Mouse (Mus musculus) ovary, postnatal 36 days (tissue): Measurements from ENCODE around the gene Foxg1.

ENCODE experiments used
- DNase-seq: peaks from one replicate; pipeline ENCODE4 v3.0.0; 2022; ENCODE audit warnings: low spot score, mixed read lengths

Gene Foxg1

DNA sequence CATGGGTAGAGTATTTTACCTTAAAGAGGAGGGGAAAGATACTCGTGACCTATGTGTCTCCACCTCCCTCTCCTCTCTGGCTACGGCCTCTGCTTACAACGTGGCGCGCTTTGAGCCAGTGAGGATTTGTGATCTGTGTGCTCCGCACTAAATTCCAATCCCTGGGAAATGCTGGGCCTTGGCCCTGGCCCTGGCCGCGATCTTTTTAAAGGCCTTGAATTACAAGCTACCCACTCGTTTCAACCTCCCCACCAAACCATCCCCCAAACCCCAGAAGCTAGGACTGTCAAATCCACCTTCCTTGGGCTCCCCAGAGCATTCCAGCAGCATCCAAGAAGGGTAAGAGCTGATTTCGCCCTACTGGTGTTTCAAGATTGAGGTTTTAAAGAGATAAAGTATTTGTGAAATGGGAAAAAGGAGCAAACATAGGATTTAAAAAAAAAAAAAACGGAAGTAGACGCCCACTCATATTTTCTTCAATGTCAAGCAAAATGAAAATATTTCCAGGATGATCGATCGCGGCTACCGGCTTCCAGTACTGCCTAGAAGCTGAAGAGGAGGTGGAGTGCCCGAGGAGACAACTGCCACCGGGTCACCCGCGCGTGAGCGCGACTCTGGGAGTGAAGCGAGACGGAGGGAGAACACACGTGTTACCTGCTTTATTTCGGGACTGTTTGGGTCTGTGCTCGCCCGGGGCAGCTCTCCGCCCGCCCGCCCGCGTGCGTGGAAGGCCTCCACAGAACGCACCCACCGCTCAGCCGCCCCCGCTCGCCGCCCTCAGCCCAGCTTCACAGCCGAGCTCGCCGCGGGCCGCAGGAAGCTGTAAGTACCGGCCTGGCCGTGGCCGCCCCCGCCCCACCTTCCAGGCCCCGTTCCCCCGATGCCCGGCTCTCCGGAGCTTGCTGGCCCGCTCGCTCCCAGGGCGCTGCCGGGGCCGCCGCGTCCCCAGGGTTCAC, at the start of gene Foxg1:
Gene Foxg1 (plus strand): TSS at position 96 of the 956 bp plus-strand sequence.
- no peak for DNase-seq

DNA sequence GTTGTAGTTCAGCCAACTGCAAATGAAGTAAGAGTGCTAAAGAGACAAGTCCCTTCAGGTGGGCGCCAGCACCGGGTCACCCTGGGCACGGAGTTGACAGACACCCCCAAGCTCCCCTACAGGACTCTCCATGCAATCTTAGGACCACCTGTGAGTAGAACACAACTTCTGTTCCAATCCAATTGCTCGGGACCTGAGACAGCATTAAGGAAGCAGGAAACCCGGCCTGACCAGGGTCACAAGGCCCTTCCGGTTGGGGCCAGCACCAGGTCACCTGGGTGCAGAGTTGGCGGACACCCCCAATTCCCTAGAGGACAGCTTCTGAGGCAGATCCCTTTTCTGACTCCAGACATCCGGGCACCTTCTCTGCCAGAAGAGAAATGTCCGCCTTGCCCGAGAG, 32.8 kb upstream of the Foxg1 start:
- no peak for DNase-seq

DNA sequence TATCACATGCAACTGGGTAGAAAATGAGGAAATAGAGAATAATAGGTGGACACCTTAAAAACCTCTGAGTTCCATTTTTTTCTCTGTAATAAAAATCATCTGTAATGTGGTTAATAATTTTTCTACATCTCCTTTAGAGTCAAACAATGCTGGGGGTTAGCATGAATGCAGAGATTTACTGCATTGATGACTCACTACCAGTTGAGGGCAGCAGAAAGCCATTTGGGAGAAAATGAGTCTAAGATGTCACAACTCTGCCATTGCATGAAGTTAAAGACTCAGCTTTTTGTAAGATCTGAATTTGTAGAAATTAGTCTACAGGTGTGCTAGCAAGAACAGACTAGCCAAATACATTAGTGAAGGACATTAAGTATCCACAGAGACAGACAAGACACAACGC, 13.5 kb upstream of the Foxg1 start:
- DNase-seq, result no peak

DNA sequence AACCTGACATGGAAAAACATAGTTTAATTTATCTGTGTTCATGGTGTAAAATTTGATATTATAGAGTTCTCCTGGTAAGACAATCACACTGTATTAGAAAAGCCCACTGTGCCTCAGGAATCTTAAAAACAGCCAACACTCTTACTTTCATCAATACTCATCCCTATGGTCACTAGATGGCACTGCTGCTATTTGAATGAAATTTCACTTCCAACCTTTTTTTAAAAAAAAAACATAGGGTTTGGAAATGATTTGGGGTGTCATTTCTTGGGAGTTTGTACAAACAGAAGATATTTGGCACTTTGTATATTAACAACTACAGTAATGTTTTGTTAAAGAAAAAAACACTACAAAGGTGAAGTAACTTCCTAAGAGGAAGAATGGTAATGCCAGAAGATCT, 10.3 kb upstream of the Foxg1 start:
- no peak for DNase-seq

DNA sequence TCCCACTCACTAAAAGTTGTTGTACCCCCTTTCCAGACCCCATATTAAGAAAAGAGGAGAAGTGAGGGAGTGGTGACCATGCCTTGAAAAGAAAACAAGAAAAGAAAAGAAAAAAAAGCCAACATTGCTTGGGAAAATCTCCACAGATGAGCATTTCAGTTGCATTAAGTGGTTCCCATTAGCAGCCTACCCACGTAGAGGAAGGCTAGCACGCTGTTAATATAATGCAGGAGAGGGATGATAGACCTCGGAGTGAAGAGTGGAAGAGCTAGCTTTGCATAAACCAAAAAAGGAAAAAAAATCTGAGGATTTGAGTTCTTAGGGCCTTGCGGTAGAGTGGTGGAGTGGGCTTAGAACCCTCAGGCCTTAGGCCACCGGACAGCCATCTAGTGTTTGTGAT, 9.3 kb upstream of the Foxg1 start:
- no peak for DNase-seq

DNA sequence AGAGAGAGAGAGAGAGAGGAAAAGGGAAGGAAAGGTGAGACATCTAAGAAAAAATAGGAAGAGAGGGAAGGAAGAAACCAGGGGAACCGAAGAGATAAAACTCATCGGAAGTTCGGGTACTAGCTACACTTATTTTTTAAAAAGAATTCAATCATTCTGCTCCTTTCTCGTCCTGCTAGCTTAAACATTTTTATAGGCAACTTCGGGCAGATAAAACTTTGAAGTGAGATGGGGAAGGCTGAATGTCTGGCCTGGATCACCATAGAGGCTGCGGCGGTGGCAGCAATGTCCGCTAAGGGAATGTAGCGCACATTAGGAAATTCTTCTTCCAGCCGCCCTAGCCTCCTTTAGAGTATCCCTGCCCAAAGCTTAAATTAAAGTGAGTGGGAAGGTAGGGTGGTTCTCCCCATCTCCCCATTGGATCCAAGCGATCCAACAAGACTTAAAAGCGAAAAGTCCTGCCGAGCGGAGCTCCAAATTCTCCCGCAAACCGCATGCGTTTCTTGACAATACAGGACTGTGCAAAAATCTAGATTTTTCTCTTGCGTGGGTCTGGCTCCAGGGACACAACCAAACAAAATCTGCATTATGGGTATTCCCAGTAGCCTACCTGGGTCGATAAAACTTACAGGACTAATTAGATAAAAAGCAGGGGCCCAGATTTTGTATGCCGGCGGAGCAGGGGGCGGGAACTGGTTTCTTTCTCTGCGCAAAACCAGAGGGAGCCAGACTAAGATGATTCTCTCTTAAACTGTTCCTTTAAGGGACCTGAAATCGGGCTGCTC, 8.4 kb upstream of the Foxg1 start:
- no peak for DNase-seq

DNA sequence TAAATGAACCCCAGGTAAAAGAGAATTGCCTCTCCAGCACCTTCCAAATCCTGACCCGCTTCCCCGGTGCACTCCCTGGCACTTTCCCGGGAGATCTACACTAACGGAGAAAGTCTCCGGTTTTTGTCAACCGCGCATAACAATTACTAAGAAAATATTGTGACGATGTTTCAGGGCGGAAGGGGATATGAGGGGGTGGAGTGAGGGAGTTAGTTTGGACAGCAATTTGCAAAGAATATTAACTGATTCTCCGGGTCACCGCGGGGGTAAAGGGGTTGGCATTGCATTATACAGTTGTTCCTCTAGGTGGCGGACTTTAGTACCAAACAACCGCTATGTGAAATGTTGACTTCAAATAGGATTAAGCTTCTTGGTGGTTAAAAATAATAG, 7.9 kb upstream of the Foxg1 start:
- DNase-seq, result no peak

DNA sequence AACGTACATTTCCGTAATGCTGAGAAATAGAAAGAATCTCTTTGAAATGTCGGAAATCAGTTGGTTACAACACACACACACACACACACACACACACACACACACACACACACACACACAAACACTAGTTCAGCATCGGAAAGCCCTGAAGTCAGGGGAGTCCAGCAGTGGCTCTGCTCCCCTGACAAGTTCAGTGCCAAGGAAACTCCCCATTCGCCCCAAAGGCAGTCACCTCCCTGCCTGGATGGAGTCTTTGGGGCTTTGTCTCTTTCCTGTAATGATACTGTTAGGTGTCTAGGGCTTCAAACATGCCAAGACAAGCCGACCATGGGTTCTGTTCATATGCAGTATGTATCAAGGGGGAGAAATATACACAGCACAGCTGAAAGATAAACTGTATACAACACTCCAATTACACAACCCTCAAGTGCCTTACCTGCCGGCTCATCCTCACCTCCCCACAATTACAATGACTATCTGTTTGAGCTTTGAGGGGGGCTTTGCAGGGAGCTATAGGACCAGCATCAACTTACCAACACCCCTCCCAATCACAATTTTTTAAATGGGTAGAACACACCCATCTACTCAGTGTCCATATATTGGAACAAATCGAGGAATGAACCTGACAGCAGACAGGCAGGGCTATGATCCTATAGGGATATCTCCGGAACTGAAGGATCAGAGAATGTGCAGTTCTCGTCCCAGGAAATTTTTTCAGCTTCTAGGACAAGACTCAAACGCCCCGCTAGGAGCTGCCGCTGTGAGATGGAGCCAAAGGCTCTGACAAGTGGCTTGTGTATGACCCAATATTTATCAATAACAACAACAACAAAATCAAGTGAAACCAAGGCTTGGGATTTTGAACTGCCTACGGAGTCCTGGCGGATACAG, 6.8 kb upstream of the Foxg1 start:
- DNase-seq, result no peak

DNA sequence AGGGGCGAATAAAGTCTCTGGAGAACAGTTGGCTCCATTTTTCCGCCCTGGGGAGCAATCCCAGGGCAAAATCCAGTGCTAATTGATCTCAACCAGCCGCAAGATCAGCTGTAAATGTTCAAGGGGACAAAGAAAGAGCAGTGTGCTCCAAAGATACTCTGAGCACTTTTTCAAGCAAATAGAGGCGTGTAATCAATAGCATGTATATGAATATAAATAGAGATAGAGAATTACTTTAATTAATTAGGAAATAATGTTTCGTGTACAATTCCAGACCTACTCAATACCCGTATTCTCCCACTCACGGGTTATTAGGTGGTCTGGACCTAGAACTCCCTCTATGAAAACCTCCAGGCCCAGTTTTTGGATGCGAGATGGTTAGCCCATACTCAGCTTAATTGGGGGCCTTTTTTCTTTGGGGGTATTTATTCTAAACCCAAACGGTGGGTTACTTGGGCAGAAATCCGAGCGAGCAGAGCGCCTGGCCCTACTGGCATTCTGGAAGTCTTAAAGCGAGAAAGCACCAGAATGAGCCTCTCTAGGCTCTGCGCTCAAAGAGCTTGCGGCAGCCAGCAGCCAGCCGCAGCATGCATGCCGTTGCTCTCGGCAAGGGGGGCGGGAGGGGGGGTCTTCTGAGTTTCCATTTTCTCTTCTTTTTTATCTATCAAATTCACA, 6.0 kb upstream of the Foxg1 start:
- DNase-seq, result no peak

DNA sequence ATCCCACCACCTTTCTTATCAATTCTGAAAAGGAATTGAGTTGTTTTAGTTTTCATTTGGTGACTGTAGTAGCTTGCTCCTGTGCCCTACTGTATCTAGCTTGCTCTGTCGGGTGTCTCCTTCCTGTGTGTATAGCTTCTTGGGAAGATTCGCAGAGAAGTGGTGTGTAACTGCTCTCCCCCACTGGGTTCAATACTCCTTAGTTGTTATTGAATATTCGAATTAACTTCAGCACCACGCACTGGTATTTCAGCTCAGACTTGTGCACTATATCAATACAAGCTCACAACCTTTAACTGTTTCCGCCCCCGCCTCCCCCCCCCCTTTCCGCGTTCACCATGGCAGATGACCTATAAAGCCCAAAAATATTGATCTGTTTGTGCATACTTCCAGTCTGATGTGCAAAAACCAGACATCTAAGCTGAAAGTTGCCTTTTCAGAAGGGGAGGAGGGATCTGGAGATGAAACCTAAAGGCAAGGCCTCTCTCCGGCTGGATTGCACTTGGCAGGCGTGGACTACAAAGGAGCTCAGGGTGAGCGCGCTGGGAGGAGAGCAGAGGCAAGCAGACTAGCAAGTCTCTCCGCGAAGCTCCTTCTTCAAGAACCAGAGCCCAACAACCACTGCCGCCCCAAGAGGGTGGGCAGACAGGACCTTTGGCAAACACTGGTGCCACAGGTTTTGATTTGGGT, 5.0 kb upstream of the Foxg1 start:
- no peak for DNase-seq

DNA sequence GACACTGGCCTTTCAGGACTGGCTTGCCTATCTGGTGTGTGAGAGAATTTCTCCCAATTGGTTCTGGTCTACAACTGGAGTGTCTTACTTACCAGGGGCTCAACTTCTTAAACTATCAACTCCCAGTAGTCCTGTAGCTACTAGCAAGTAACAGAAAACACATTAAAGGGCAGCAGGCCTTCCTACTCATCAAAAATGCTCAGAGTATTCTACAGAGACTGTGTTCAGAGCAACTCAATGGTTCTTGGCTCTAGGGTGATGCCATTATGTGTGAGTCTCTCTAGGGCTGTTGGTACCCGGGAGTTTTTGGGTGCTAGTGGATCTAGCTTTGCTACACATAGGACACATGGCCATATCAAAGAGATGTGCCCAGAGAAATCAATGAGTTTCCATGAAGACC, 3.5 kb upstream of the Foxg1 start:
- DNase-seq, result no peak

DNA sequence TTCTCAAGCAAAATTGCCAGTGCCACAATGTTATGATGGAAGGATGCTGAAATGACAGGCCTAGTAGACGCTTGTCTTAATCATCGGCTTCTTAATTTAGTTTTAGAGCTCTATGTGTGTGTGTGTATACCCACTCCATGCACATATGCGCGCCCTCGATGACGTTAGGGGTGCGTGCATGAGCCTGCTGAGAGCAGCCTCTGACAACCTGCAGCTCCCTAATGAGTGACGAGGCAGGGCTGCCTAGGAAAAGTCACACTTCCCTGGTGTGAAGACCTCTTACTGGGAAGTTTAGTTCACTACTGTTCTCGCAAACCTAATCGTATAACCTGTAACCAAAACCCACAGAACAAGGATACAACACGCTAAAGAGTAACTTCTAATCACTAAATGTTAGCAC, 3.0 kb upstream of the Foxg1 start:
- no peak for DNase-seq

DNA sequence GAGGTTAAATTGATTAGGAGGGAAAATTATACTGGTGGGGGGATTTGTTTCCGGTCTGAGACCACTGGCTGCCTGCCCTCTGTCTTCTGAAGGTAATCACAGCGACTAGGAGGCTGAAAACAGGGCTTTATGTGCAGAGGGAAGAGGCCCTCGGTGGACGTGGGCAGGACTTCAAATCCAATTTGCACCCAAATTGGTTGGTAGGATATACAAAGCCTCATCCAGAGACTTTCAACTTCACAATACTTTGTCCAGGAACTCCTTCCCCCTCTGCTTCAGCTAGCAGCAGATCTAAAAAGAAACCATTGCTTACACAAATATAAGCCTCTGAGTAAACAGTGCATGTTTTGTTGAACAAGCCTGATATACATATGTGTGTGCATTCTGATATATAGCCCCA, 2.0 kb upstream of the Foxg1 start:
- DNase-seq, result no peak

DNA sequence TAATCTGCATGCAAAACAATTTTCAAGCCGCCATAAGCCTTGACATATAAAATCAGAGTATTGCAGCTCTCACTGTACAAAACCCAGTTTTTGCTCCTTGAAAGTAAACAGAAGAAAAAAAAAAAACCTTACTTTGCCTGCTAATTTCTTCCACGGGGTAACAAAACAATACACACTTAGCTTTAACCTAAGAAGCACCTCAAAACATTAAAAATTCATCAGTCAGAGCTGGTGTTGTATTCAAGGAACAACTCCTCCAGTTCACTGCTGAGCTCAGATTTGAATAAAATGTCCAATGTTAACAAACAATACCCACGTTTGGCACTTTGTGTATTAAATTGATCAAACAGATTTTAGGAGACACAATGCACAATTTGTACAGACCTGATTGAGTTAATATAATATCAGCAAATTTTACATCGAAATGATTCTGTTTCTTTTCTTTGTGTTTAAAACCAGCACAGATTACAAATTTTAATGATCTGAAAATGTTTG, 1.4 kb upstream of the Foxg1 start:
- no peak for DNase-seq

DNA sequence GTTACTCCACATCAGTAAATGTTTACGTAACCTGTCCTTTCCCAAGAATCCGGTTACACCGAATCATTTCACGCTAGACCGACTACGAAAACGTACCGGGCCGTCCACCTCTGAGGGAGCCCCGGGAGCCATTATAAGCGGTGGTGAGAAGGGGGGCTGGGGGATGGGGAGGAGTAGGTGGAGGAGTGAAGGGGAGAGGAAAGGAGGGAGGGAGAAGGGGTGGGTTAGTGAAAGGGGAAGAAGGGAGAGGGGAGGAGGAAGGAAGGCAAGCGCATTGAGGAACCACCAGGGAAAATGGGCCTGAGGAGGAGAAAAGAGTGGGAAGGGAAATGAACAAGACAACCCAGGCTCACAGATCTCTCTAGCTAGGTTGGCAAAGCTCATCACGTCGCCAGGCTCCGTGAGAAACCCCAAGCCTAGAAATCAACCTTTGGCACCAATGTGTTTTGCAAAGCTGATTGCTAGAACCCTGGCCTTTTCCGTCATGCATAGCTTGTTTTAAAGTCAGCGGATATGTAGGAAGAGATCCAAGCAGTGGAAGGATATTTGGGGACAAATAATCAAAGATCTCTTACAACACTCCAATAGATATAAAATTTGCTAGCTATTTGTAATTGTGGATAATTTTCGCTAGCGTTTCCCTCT, 617 bp upstream of the Foxg1 start:
- DNase-seq, result no peak

DNA sequence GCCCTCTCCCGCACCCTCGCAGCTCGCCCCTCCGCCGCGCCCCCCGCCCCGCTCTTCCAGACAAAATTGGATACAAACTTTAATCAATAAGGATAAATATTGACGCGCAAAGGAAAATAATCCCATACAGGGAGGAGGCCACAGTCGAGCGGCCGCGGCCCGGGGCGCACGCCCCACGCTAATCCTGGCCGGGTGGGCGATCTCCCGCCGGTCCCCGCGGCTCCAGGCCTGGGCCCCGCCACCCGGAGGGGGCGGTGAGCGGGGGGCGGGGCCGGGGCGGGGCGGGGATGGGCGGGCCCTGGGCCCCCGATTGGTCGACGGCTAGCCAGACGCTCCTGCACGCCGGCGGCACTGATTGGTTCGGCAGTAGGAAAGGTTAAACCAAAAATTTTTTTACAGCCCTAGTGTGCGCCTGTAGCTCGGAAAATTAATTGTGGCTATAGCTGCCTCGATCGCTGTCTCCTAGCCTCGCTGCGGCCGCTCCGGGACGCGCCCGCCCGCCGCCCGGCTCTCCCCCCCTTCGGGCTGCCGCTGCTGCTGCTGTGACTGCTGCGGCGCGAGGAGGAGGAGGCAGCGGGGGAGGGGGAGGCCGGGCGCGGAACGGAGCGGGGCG, 1.2 kb downstream of the Foxg1 start:
- DNase-seq, result no peak

DNA sequence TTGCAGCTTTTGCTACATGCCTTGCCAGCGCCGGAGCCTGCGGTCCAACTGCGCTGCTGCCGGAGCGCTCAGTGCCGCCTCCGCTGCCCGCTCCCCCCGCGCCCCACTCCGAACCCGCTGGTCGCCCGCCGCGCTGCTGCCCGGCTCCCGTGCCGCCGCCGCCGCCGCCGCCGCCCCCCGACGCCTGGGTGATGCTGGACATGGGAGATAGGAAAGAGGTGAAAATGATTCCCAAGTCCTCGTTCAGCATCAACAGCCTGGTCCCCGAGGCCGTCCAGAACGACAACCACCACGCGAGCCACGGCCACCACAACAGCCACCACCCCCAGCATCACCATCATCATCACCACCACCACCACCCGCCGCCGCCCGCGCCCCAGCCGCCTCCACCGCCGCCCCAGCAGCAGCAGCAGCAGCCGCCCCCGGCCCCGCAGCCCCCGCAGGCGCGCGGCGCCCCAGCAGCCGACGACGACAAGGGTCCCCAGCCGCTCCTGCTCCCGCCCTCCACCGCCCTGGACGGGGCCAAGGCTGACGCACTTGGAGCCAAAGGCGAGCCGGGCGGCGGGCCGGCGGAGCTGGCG, 1.9 kb downstream of the Foxg1 start:
- no peak for DNase-seq

DNA sequence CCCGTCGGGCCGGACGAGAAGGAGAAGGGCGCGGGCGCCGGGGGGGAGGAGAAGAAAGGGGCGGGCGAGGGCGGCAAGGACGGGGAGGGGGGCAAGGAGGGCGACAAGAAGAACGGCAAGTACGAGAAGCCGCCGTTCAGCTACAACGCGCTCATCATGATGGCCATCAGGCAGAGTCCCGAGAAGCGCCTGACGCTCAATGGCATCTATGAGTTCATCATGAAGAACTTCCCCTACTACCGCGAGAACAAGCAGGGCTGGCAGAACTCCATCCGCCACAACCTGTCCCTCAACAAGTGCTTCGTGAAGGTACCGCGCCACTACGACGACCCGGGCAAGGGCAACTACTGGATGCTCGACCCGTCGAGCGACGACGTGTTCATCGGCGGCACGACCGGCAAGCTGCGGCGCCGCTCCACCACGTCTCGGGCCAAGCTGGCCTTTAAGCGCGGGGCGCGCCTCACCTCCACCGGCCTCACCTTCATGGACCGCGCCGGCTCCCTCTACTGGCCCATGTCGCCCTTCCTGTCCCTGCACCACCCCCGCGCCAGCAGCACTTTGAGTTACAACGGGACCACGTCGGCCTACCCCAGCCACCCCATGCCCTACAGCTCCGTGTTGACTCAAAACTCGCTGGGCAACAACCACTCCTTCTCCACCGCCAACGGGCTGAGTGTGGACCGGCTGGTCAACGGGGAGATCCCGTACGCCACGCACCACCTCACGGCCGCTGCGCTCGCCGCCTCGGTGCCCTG, 2.6 kb downstream of the Foxg1 start, which contains the start of gene Gm43517:
Gene Gm43517 (plus strand): TSS at position 299 of the 755 bp plus-strand sequence.
- no peak for DNase-seq

DNA sequence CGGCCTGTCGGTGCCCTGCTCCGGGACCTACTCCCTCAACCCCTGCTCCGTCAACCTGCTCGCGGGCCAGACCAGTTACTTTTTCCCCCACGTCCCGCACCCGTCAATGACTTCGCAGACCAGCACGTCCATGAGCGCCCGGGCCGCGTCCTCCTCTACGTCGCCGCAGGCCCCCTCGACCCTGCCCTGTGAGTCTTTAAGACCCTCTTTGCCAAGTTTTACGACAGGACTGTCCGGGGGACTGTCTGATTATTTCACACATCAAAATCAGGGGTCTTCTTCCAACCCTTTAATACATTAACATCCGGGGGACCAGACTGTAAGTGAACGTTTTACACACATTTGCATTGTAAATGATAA, 3.2 kb downstream of the Foxg1 start:
- no peak for DNase-seq
